Mouse (Mus musculus): ENCODE data around the gene Grid2. TPM values are rescaled to one million over a fixed set of nuclear protein-coding genes. Genes with fewer than 3 reads are reported as not detected.

Grid2 gene
- polyA plus RNA-seq, 1 experiment from 2014 or later, result 0.40 TPM

- H3K9ac ChIP-seq (ENCODE audit: low read depth, low read length), result no peak overlapping the region
- WGBS, result 12% methylated on average over 7 of the region's 7 CpGs
- ATAC-seq, result no peak
- TF ChIP-seq CTCF (IDR thresholded peaks at IDR 0.05; ENCODE audit: low read depth), result no peak
- H3K36me3 ChIP-seq (ENCODE audit: control insufficient read depth, insufficient read depth), result no peaks in the 10 kb centered on the region
- H3K27ac ChIP-seq (ENCODE audit: low read depth, low read length), result no peak overlapping the region
- H3K4me1 ChIP-seq (replicated peaks; ENCODE audit: control insufficient read depth, insufficient read depth, low read length), result peaks cover 3% of the 10 kb centered on the region; the same call in 1 of the 2 replicates
- H3K9me3 ChIP-seq (ENCODE audit: control insufficient read depth), result no peaks in the 10 kb centered on the region
- H3K27me3 ChIP-seq (replicated peaks; ENCODE audit: control insufficient read depth, insufficient read depth, low read length), result peaks cover 86% of the 10 kb centered on the region
- no peak overlapping the region for H3K4me2 ChIP-seq (replicated peaks; ENCODE audit: low read depth)
- H3K4me3 ChIP-seq (ENCODE audit: low read depth, low read length), result no peak overlapping the region
Observed at GRCm38 (mm10) chr6:64731126-64731525, 1475.5 kb downstream of the Grid2 start.

- Histone ChIP-seq H3K4me2 (replicated peaks; ENCODE audit: low read depth) (no peak overlapping the region), H3K4me3 (ENCODE audit: low read depth, low read length) (no peak overlapping the region), H3K9me3 (ENCODE audit: control insufficient read depth) (no peaks in the 10 kb centered on the region), H3K27ac (ENCODE audit: low read depth, low read length) (no peak overlapping the region), H3K27me3 (replicated peaks; ENCODE audit: control insufficient read depth, insufficient read depth, low read length) (peaks cover 86% of the 10 kb centered on the region), H3K4me1 (replicated peaks; ENCODE audit: control insufficient read depth, insufficient read depth, low read length) (peaks cover 3% of the 10 kb centered on the region; the same call in 1 of the 2 replicates), H3K36me3 (ENCODE audit: control insufficient read depth, insufficient read depth) (no peaks in the 10 kb centered on the region), H3K9ac (ENCODE audit: low read depth, low read length) (no peak overlapping the region)
- ATAC-seq, result no peak
- no peak for TF ChIP-seq CTCF (IDR thresholded peaks at IDR 0.05; ENCODE audit: low read depth)
- 11% methylated on average over 8 of the region's 8 CpGs for WGBS
Observed at GRCm38 (mm10) chr6:64731621-64732320, 1476.1 kb downstream of the Grid2 start.

GRCm38 (mm10) chr6:64733311-64733710 is 1477.6 kb downstream of the Grid2 start:
- H3K27ac ChIP-seq (ENCODE audit: low read depth, low read length), result no peak overlapping the region
- no peak for TF ChIP-seq CTCF (IDR thresholded peaks at IDR 0.05; ENCODE audit: low read depth)
- no peak for ATAC-seq
- H3K4me2 ChIP-seq (replicated peaks; ENCODE audit: low read depth), result no peak overlapping the region
- WGBS, result 5% methylated on average over 4 of the region's 4 CpGs
- no peak overlapping the region for H3K9ac ChIP-seq (ENCODE audit: low read depth, low read length)
- H3K4me1 ChIP-seq (replicated peaks; ENCODE audit: control insufficient read depth, insufficient read depth, low read length), result peaks cover 3% of the 10 kb centered on the region; the same call in 1 of the 2 replicates
- H3K9me3 ChIP-seq (ENCODE audit: control insufficient read depth), result no peaks in the 10 kb centered on the region
- no peaks in the 10 kb centered on the region for H3K36me3 ChIP-seq (ENCODE audit: control insufficient read depth, insufficient read depth)
- H3K27me3 ChIP-seq (replicated peaks; ENCODE audit: control insufficient read depth, insufficient read depth, low read length), result peaks cover 71% of the 10 kb centered on the region
- H3K4me3 ChIP-seq (ENCODE audit: low read depth, low read length), result no peak overlapping the region

- H3K4me3 ChIP-seq (ENCODE audit: low read depth, low read length), result peak overlapping the region; percentile 47
- peak overlapping the region; percentile 70 for H3K4me2 ChIP-seq (replicated peaks; ENCODE audit: low read depth)
- 5% methylated on average over 54 of the region's 54 CpGs for WGBS
- TF ChIP-seq CTCF (IDR thresholded peaks at IDR 0.05; ENCODE audit: low read depth), result no peak
- 0 out of 2 replicates have a peak overlapping the region, but pooled peaks have one; percentile 15 for H3K27ac ChIP-seq (ENCODE audit: low read depth, low read length)
- no peaks in the 10 kb centered on the region for H3K9me3 ChIP-seq (ENCODE audit: control insufficient read depth)
- peak; percentile 42; the same call in 1 of the 2 replicates for ATAC-seq
- H3K9ac ChIP-seq (ENCODE audit: low read depth, low read length), result 0 out of 2 replicates have a peak overlapping the region, but pooled peaks have one; percentile 11
- H3K27me3 ChIP-seq (replicated peaks; ENCODE audit: control insufficient read depth, insufficient read depth, low read length), result peaks cover 58% of the 10 kb centered on the region
- H3K36me3 ChIP-seq (ENCODE audit: control insufficient read depth, insufficient read depth), result no peaks in the 10 kb centered on the region
- H3K4me1 ChIP-seq (replicated peaks; ENCODE audit: control insufficient read depth, insufficient read depth, low read length), result peaks cover 3% of the 10 kb centered on the region; the same call in 1 of the 2 replicates
Observed at GRCm38 (mm10) chr6:64734441-64735320, 1479.0 kb downstream of the Grid2 start.

GRCm38 (mm10) chr6:64736317-64736716 is 1480.6 kb downstream of the Grid2 start:
- Histone ChIP-seq H3K36me3 (ENCODE audit: control insufficient read depth, insufficient read depth) (no peaks in the 10 kb centered on the region), H3K4me1 (replicated peaks; ENCODE audit: control insufficient read depth, insufficient read depth, low read length) (0 out of 2 replicates have a peak, but pooled peaks cover 3% of the 10 kb centered on the region), H3K9ac (ENCODE audit: low read depth, low read length) (no peak overlapping the region), H3K27ac (ENCODE audit: low read depth, low read length) (no peak overlapping the region), H3K4me2 (replicated peaks; ENCODE audit: low read depth) (no peak overlapping the region), H3K4me3 (ENCODE audit: low read depth, low read length) (no peak overlapping the region), H3K27me3 (replicated peaks; ENCODE audit: control insufficient read depth, insufficient read depth, low read length) (peaks cover 43% of the 10 kb centered on the region), H3K9me3 (ENCODE audit: control insufficient read depth) (no peaks in the 10 kb centered on the region)
- TF ChIP-seq CTCF (IDR thresholded peaks at IDR 0.05; ENCODE audit: low read depth), result no peak
- ATAC-seq, result peak; percentile 37
- WGBS, result 37% methylated on average over 4 of the region's 4 CpGs

- peak; percentile 59; the same call in 1 of the 2 replicates for ATAC-seq
- H3K9ac ChIP-seq (ENCODE audit: low read depth, low read length), result no peak overlapping the region
- no peak overlapping the region for H3K4me2 ChIP-seq (replicated peaks; ENCODE audit: low read depth)
- no peaks in the 10 kb centered on the region for H3K4me1 ChIP-seq (replicated peaks; ENCODE audit: control insufficient read depth, insufficient read depth, low read length)
- H3K4me3 ChIP-seq (ENCODE audit: low read depth, low read length), result no peak overlapping the region
- H3K36me3 ChIP-seq (ENCODE audit: control insufficient read depth, insufficient read depth), result no peaks in the 10 kb centered on the region
- no peak for TF ChIP-seq CTCF (IDR thresholded peaks at IDR 0.05; ENCODE audit: low read depth)
- WGBS, result 27% methylated on average over 2 of the region's 2 CpGs
- no peaks in the 10 kb centered on the region for H3K9me3 ChIP-seq (ENCODE audit: control insufficient read depth)
- no peaks in the 10 kb centered on the region for H3K27me3 ChIP-seq (replicated peaks; ENCODE audit: control insufficient read depth, insufficient read depth, low read length)
- no peak overlapping the region for H3K27ac ChIP-seq (ENCODE audit: low read depth, low read length)
Observed at GRCm38 (mm10) chr6:64742915-64743489, 1487.3 kb downstream of the Grid2 start.
